Mouse (Mus musculus): Measurements from ENCODE around the gene P2rx6. TPM values are rescaled to one million over a fixed set of nuclear protein-coding genes. Genes with fewer than 3 reads are reported as not detected.
"Not testable (repeated sequence)": the region's sequence is repeated elsewhere in the genome, so short reads cannot be mapped to it uniquely, and the experiment has no call there.

Gene P2rx6
- polyA plus RNA-seq, 1 experiment from 2014 or later = 0.08 TPM

- WGBS = 38% methylated on average over 4 of the region's 4 CpGs
- DNase-seq (ENCODE audit: low spot score) = no peak
Observed at GRCm38 (mm10) chr16:17566186-17566585, 4.5 kb downstream of the P2rx6 start.

DNA sequence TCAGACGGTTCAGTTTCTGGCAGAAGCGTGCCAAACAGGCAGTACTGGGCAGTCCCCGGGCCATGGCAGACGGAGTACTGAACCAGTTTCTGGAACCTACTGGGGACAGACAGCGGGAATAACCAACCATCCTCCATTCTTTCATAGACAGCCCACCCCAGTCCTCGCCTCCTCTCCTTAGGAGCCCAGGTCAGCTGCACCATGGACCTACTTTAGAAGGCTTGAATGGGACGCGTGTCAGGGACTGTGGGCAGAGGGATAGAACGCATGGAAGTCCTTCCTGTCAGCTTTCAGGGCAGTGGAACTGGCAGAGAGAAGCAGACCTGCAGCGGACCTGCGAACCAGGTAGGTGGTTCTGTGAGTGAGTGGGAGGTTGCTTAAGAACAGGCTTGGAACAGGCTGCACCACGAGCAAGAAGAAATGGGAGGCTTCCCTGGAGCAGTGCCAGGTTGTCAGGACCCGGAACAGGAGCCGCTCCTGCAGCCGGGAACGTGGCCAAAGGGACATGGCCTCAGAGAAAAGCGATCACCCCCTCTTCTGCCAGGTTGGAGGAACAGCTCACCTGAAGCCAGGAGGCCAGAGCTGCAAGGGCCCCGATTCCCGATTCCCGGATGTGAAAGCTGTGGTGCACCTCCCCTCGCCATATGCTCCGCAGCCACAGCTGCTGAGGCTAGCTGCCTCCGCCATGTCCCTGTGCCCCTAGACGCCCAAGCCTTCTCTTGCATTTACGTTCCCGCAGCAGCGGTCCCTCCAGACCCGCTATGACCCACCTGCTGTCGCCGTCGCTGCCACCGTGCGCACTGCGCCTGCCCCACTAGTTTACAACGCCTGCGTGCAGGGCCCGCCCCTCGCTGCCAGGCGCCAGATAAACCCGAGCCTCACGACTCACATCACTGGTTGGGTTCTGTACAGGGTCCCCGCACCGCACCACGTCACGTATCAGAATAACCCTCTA is 14.5 kb downstream of the P2rx6 start:
- Histone ChIP-seq H3K9me3 (replicated peaks) (no peaks in the 10 kb centered on the region), H3K27ac (no peak overlapping the region; the same call in 1 of the 2 replicates), H3K4me1 (peaks cover 9% of the 10 kb centered on the region), H3K27me3 (ENCODE audit: low read depth, poor library complexity, severe bottlenecking) (peaks cover 72% of the 10 kb centered on the region), H3K36me3 (no peaks in the 10 kb centered on the region), H3K4me3 (peak overlapping the region; percentile 55)
- peak; percentile 50 for DNase-seq (ENCODE audit: low spot score)
- WGBS = 15% methylated on average over 45 of the region's 45 CpGs

More at GRCm38 (mm10) chr16:17566186-17566585, 4.5 kb downstream of the P2rx6 start:
- Histone ChIP-seq H3K36me3 (no peaks in the 10 kb centered on the region), H3K4me3 (no peak overlapping the region), H3K27me3 (ENCODE audit: low read depth, poor library complexity, severe bottlenecking) (peaks cover 56% of the 10 kb centered on the region), H3K4me1 (peaks cover 14% of the 10 kb centered on the region), H3K9me3 (replicated peaks) (no peaks in the 10 kb centered on the region), H3K27ac (no peak overlapping the region)

DNA sequence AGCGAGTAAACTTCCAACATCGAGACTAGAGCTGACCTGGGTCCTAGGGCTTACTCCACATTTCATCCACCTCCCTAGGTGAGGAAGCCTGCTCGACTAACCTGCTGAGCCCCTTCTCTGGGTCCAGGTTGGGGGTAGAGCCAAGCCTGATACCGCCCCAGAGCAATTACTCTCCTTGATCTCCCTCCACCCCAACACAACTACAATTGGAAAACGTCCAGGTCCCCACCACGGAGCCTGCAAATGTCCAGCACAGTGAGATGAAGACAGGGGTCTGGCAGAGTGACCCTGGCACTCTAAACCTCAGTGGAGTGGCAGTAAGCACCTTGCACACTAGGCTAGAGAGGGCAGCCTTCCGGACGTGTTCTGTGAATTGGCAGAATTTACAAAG is 15.1 kb downstream of the P2rx6 start:
- no peaks in the 10 kb centered on the region for H3K9me3 ChIP-seq (replicated peaks)
- H3K4me1 ChIP-seq = peaks cover 9% of the 10 kb centered on the region
- DNase-seq (ENCODE audit: low spot score) = no peak
- no peak overlapping the region for H3K27ac ChIP-seq
- H3K4me3 ChIP-seq = peak overlapping the region; percentile 55
- no peaks in the 10 kb centered on the region for H3K36me3 ChIP-seq
- peaks cover 72% of the 10 kb centered on the region for H3K27me3 ChIP-seq (ENCODE audit: low read depth, poor library complexity, severe bottlenecking)
- 18% methylated on average over 8 of the region's 8 CpGs for WGBS

- Histone ChIP-seq H3K36me3 (no peaks in the 10 kb centered on the region), H3K4me3 (no peak within 1 kb of the TSS), H3K9me3 (replicated peaks) (no peaks in the 10 kb centered on the region), H3K27ac (no peak within 1 kb of the TSS), H3K4me1 (no peaks in the 10 kb centered on the region), H3K27me3 (ENCODE audit: low read depth, poor library complexity, severe bottlenecking) (peaks cover 10% of the 10 kb centered on the region)
- peak; percentile 44 for DNase-seq (ENCODE audit: low spot score)
- WGBS = 15% methylated on average over 8 of the region's 8 CpGs
Observed at GRCm38 (mm10) chr16:17583064-17583463, 21.4 kb downstream of the P2rx6 start, which contains the start of gene Slc7a4. Slc7a4 (minus strand) TSS chr16:17583214.

DNA sequence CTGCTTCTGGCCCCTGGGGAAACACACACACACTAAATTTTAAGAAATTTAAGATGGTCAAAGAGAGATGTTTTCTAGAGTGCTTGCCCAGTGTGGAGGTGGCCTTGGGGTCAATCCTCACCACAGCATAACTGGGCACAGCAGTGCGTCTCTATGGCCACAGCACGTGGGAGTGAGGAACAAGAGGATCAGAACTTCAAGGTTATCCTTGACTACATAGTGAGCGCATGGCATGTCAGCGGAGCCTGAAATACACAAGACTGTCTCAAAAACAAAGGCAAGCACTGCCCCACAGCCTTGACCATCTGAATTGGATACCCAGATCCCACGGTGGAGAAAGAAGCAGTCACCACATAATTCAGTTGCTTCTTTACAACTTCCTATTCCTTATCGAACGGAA is 22.9 kb downstream of the P2rx6 start:
- Histone ChIP-seq H3K36me3 (no peaks in the 10 kb centered on the region), H3K4me3 (no peak overlapping the region), H3K27ac (no peak overlapping the region), H3K4me1 (no peaks in the 10 kb centered on the region), H3K27me3 (ENCODE audit: low read depth, poor library complexity, severe bottlenecking) (no peaks in the 10 kb centered on the region), H3K9me3 (replicated peaks) (no peaks in the 10 kb centered on the region; the same call in 1 of the 2 replicates)
- 89% methylated on average over 7 of the region's 7 CpGs for WGBS
- no peak for DNase-seq (ENCODE audit: low spot score)

- no peaks in the 10 kb centered on the region for H3K36me3 ChIP-seq
- WGBS = 27% methylated on average over 2 of the region's 2 CpGs
- no peaks in the 10 kb centered on the region for H3K27me3 ChIP-seq (ENCODE audit: low read depth, poor library complexity, severe bottlenecking)
- no peak overlapping the region for H3K4me3 ChIP-seq
- no peaks in the 10 kb centered on the region; the same call in 1 of the 2 replicates for H3K9me3 ChIP-seq (replicated peaks)
- no peaks in the 10 kb centered on the region for H3K4me1 ChIP-seq
- DNase-seq (ENCODE audit: low spot score) = no peak
- H3K27ac ChIP-seq = no peak overlapping the region
Observed at GRCm38 (mm10) chr16:17590731-17591130, 29.0 kb downstream of the P2rx6 start.

DNA sequence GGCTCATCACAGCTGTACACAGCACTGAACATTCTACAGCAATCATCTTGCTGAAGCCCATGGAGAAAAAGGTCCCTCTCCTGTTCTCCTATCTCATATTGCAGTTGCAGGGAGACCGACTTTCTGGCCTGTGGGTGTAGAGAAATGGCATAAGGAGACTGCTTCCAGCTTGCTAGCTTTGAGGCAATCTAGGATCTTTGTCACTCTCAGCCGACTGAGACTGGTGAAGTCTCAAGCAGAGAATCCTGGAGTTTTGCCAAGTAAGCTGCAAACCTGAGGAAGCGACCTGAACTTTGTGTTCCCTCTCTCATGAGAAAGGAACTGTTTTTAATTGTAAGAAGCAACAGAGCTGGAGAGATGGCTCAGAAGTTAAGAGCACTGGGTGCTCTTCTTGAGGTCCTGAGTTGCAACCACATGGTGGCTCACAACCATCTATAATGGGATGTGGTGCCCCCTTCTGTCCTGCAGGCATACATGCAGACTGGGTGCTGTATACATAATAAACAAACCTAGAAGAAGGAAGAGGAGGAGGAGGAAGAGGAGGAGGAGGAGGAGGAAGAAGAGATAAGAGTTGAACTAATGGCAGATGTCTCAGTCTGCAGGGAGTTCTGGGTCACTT is 39.4 kb downstream of the P2rx6 start:
- H3K36me3 ChIP-seq = no peaks in the 10 kb centered on the region
- H3K4me1 ChIP-seq = no peaks in the 10 kb centered on the region
- DNase-seq (ENCODE audit: low spot score) = no peak
- H3K27me3 ChIP-seq (ENCODE audit: low read depth, poor library complexity, severe bottlenecking) = no peaks in the 10 kb centered on the region
- H3K4me3 ChIP-seq = no peak overlapping the region
- WGBS = 64% methylated on average over 3 of the region's 3 CpGs
- no peaks in the 10 kb centered on the region for H3K9me3 ChIP-seq (replicated peaks)
- no peak overlapping the region for H3K27ac ChIP-seq

- H3K36me3 ChIP-seq = no peaks in the 10 kb centered on the region
- H3K27ac ChIP-seq = no peak overlapping the region
- H3K4me1 ChIP-seq = no peaks in the 10 kb centered on the region
- no peak for DNase-seq (ENCODE audit: low spot score)
- no peaks in the 10 kb centered on the region for H3K9me3 ChIP-seq (replicated peaks)
- no peak overlapping the region for H3K4me3 ChIP-seq
- 80% methylated on average over 4 of the region's 4 CpGs for WGBS
- H3K27me3 ChIP-seq (ENCODE audit: low read depth, poor library complexity, severe bottlenecking) = no peaks in the 10 kb centered on the region
Observed at GRCm38 (mm10) chr16:17604941-17605340, 43.3 kb downstream of the P2rx6 start.

- no peak overlapping the region for H3K4me3 ChIP-seq
- no peaks in the 10 kb centered on the region for H3K9me3 ChIP-seq (replicated peaks)
- DNase-seq (ENCODE audit: low spot score) = no peak
- H3K27me3 ChIP-seq (ENCODE audit: low read depth, poor library complexity, severe bottlenecking) = no peaks in the 10 kb centered on the region
- 88% methylated on average over 5 of the region's 5 CpGs for WGBS
- H3K36me3 ChIP-seq = no peaks in the 10 kb centered on the region
- H3K4me1 ChIP-seq = no peaks in the 10 kb centered on the region
- H3K27ac ChIP-seq = no peak overlapping the region
Observed at GRCm38 (mm10) chr16:17605684-17606083, 44.0 kb downstream of the P2rx6 start.

- H3K4me3 ChIP-seq = no peak overlapping the region
- H3K9me3 ChIP-seq (replicated peaks) = no peaks in the 10 kb centered on the region
- H3K27ac ChIP-seq = no peak overlapping the region
- WGBS = 82% methylated on average over 4 of the region's 4 CpGs
- no peak for DNase-seq (ENCODE audit: low spot score)
- H3K36me3 ChIP-seq = no peaks in the 10 kb centered on the region
- H3K4me1 ChIP-seq = no peaks in the 10 kb centered on the region
- H3K27me3 ChIP-seq (ENCODE audit: low read depth, poor library complexity, severe bottlenecking) = no peaks in the 10 kb centered on the region
Observed at GRCm38 (mm10) chr16:17611383-17611782, 49.7 kb downstream of the P2rx6 start.

GRCm38 (mm10) chr16:17614740-17615139 is 53.1 kb downstream of the P2rx6 start:
- H3K4me1 ChIP-seq; H3K9me3 ChIP-seq (replicated peaks); H3K27ac ChIP-seq; DNase-seq (ENCODE audit: low spot score); H3K36me3 ChIP-seq; H3K4me3 ChIP-seq; H3K27me3 ChIP-seq (ENCODE audit: low read depth, poor library complexity, severe bottlenecking): not testable (repeated sequence)
- 92% methylated on average over 6 of the region's 6 CpGs for WGBS

- Histone ChIP-seq H3K27ac (no peak overlapping the region), H3K4me3 (no peak overlapping the region), H3K9me3 (replicated peaks) (no peaks in the 10 kb centered on the region), H3K36me3 (peaks cover 2% of the 10 kb centered on the region), H3K27me3 (ENCODE audit: low read depth, poor library complexity, severe bottlenecking) (no peaks in the 10 kb centered on the region), H3K4me1 (peaks cover 16% of the 10 kb centered on the region; the same call in 1 of the 2 replicates)
- 89% methylated on average over 5 of the region's 5 CpGs for WGBS
- DNase-seq (ENCODE audit: low spot score) = no peak
Observed at GRCm38 (mm10) chr16:17616212-17616611, 54.5 kb downstream of the P2rx6 start.

GRCm38 (mm10) chr16:17617922-17618565 is 56.4 kb downstream of the P2rx6 start:
- 20% methylated on average over 13 of the region's 13 CpGs for WGBS
- no peak overlapping the region for H3K27ac ChIP-seq

More at GRCm38 (mm10) chr16:17617922-17618565, 56.4 kb downstream of the P2rx6 start:
- Histone ChIP-seq H3K27me3 (ENCODE audit: low read depth, poor library complexity, severe bottlenecking) (no peaks in the 10 kb centered on the region), H3K9me3 (replicated peaks) (no peaks in the 10 kb centered on the region), H3K4me3 (no peak overlapping the region; the same call in 1 of the 2 replicates), H3K4me1 (peaks cover 16% of the 10 kb centered on the region; the same call in 1 of the 2 replicates), H3K36me3 (peaks cover 20% of the 10 kb centered on the region)
- peak; percentile 68 for DNase-seq (ENCODE audit: low spot score)

Data from limb, embryonic 10.5 days (tissue).